Mouse (Mus musculus): ENCODE measurements around the gene Cfap99. TPM values are rescaled to one million over a fixed set of nuclear protein-coding genes. Genes with fewer than 3 reads are reported as not detected.

Cfap99 gene
- total RNA-seq (2012; rRNA removed): not detected in 2 replicates
- polyA plus RNA-seq (2012; ENCODE audit: insufficient read depth in 1 of 2, insufficient read length in 2 of 2, low read depth in 1 of 2, low replicate concordance in 2 of 2, missing spikeins in 1 of 2): not detected

- Histone ChIP-seq H3K36me3 (ENCODE audit: control insufficient read depth in 1 of 2, insufficient read depth in 2 of 2, low read length in 2 of 2) (no peaks in the 10 kb centered on the region), H3K4me1 (ENCODE audit: control insufficient read depth in 1 of 2, insufficient read depth in 2 of 2, low read length in 2 of 2) (no peaks in the 10 kb centered on the region), H3K9ac (ENCODE audit: control insufficient read depth, low read depth, low read length, poor library complexity, severe bottlenecking) (no peak within 1 kb of the TSS), H3K9me3 (replicated peaks; ENCODE audit: insufficient read depth, low read length) (no peaks in the 10 kb centered on the region), H3K4me3 (ENCODE audit: control insufficient read depth in 1 of 2, insufficient read depth in 1 of 2, low read depth in 2 of 2, low read length in 2 of 2) (no peak within 1 kb of the TSS), H3K79me2 (ENCODE audit: control insufficient read depth, insufficient read depth, low read length, poor library complexity) (no peaks in the 10 kb centered on the region), H3K27ac (ENCODE audit: control insufficient read depth, low read depth, low read length) (no peak within 1 kb of the TSS), H3K27me3 (ENCODE audit: control insufficient read depth in 1 of 2, insufficient read depth in 2 of 2, low read length in 2 of 2) (peaks cover 8 to 13% of the 10 kb centered on the region in 2 experiments; a peak in 3 of 4 replicates)
- no peak for TF ChIP-seq JUND (IDR thresholded peaks at IDR 0.05; ENCODE audit: low read depth, low read length)
- TF ChIP-seq NRF1 (IDR thresholded peaks at IDR 0.05; ENCODE audit: insufficient read depth, low read depth, low read length, poor library complexity, severe bottlenecking): no peak
- TF ChIP-seq HCFC1 (IDR thresholded peaks at IDR 0.05; ENCODE audit: low read depth, low read length): no peak
- no peak for TF ChIP-seq MXI1 (IDR thresholded peaks at IDR 0.05; ENCODE audit: low read depth, low read length)
- no peak for TF ChIP-seq MEF2A (IDR thresholded peaks at IDR 0.05; ENCODE audit: extremely low read depth, insufficient replicate concordance, low read depth, low read length, poor library complexity, severe bottlenecking)
- no peak for TF ChIP-seq POLR2A (IDR thresholded peaks at IDR 0.05; ENCODE audit: control insufficient read depth in 1 of 2, insufficient read depth in 1 of 2, low read depth in 1 of 2, low read length in 2 of 2, poor library complexity in 1 of 2)
- no peak for TF ChIP-seq RCOR1 (IDR thresholded peaks at IDR 0.05; ENCODE audit: low read depth, low read length)
- DNase-seq (ENCODE audit: low read depth, low spot score): no peak
These were observed at the start of gene Cfap99, which contains the start of gene Zfyve28 for GRCm38 (mm10) chr5:34288154-34288716. Cfap99 (plus strand) TSS chr5:34288600. Zfyve28 (minus strand) TSS chr5:34288449.

- no peaks in the 10 kb centered on the region for H3K4me1 ChIP-seq (ENCODE audit: control insufficient read depth in 1 of 2, insufficient read depth in 2 of 2, low read length in 2 of 2)
- no peak overlapping the region for H3K4me3 ChIP-seq (ENCODE audit: control insufficient read depth in 1 of 2, insufficient read depth in 1 of 2, low read depth in 2 of 2, low read length in 2 of 2)
- no peak for DNase-seq (ENCODE audit: low read depth, low spot score)
- no peaks in the 10 kb centered on the region for H3K9me3 ChIP-seq (replicated peaks; ENCODE audit: insufficient read depth, low read length)
- TF ChIP-seq NELFE (IDR thresholded peaks at IDR 0.05; ENCODE audit: low read depth, low read length) (no peak), RAD21 (IDR thresholded peaks at IDR 0.05; ENCODE audit: low read depth, low read length) (no peak), EP300 (IDR thresholded peaks at IDR 0.05; ENCODE audit: low read depth in 1 of 2, low read length in 2 of 2) (no peak), ZNF384 (IDR thresholded peaks at IDR 0.05; ENCODE audit: low read depth, low read length) (no peak), ZKSCAN1 (IDR thresholded peaks at IDR 0.05; ENCODE audit: low read depth, low read length) (no peak), KAT2A (conservative IDR thresholded peaks at IDR 0.05; ENCODE audit: low read depth, low read length) (no peak)
- H3K27me3 ChIP-seq (ENCODE audit: control insufficient read depth in 1 of 2, insufficient read depth in 2 of 2, low read length in 2 of 2): peaks cover 4% of the 10 kb centered on the region in 2 experiments; a peak in 3 of 4 replicates
- H3K36me3 ChIP-seq (ENCODE audit: control insufficient read depth in 1 of 2, insufficient read depth in 2 of 2, low read length in 2 of 2): no peaks in the 10 kb centered on the region
- H3K9ac ChIP-seq (ENCODE audit: control insufficient read depth, low read depth, low read length, poor library complexity, severe bottlenecking): no peak overlapping the region
- no peaks in the 10 kb centered on the region for H3K79me2 ChIP-seq (ENCODE audit: control insufficient read depth, insufficient read depth, low read length, poor library complexity)
- no peak overlapping the region for H3K27ac ChIP-seq (ENCODE audit: control insufficient read depth, low read depth, low read length)
These were observed 46.0 kb upstream of the Cfap99 start for GRCm38 (mm10) chr5:34242224-34242963.
